Mouse (Mus musculus): ENCODE measurements at regions not wholly inside any gene's neighbourhood (a gene's known extent, or its start where the extent isn't known, plus 50 kb on each side); places are given as distances from the start of the nearest gene placed in this dataset.

GRCm38 (mm10) chr16:47798838-47799237, 484.7 kb upstream of the Dppa4 start:
- H3K4me1 ChIP-seq (replicated peaks; ENCODE audit: control insufficient read depth, insufficient read depth): no peaks in the 10 kb centered on the region
- H3K27me3 ChIP-seq (ENCODE audit: control insufficient read depth, insufficient read depth, low read length): no peaks in the 10 kb centered on the region
- DNase-seq (ENCODE audit: low spot score) (no peak), ATAC-seq (ENCODE audit: low FRiP score, low TSS enrichment) (no peak)
- WGBS: 86% methylated on average over 2 of the region's 2 CpGs
- TF ChIP-seq EP300 (optimal IDR thresholded peaks at IDR 0.05) (no peak), CTCF (IDR thresholded peaks at IDR 0.05; ENCODE audit: low read depth) (no peak)
- H3K4me3 ChIP-seq (ENCODE audit: low read depth, low read length): no peak overlapping the region
- H3K4me2 ChIP-seq (replicated peaks; ENCODE audit: low read depth): no peak overlapping the region
- no peaks in the 10 kb centered on the region for H3K9me3 ChIP-seq (ENCODE audit: control insufficient read depth, low read length)
- no peak overlapping the region for H3K27ac ChIP-seq (replicated peaks)
- H3K36me3 ChIP-seq (ENCODE audit: control insufficient read depth, insufficient read depth, low read length): no peaks in the 10 kb centered on the region
- no peak overlapping the region for H3K9ac ChIP-seq (ENCODE audit: low read length)

GRCm38 (mm10) chr16:47843169-47843568, 440.4 kb upstream of the Dppa4 start:
- 74% methylated on average over 3 of the region's 3 CpGs for WGBS
- DNase-seq (ENCODE audit: low spot score) (no peak), ATAC-seq (ENCODE audit: low FRiP score, low TSS enrichment) (no peak)
- Histone ChIP-seq H3K4me2 (replicated peaks; ENCODE audit: low read depth) (no peak overlapping the region), H3K27ac (replicated peaks) (no peak overlapping the region), H3K9ac (ENCODE audit: low read length) (no peak overlapping the region), H3K27me3 (ENCODE audit: control insufficient read depth, insufficient read depth, low read length) (no peaks in the 10 kb centered on the region), H3K36me3 (ENCODE audit: control insufficient read depth, insufficient read depth, low read length) (no peaks in the 10 kb centered on the region), H3K4me3 (ENCODE audit: low read depth, low read length) (no peak overlapping the region), H3K9me3 (ENCODE audit: control insufficient read depth, low read length) (no peaks in the 10 kb centered on the region), H3K4me1 (replicated peaks; ENCODE audit: control insufficient read depth, insufficient read depth) (no peaks in the 10 kb centered on the region)
- TF ChIP-seq EP300 (optimal IDR thresholded peaks at IDR 0.05): no peak

GRCm38 (mm10) chr16:47851631-47852030, 431.9 kb upstream of the Dppa4 start:
- DNase-seq (ENCODE audit: low spot score) (no peak), ATAC-seq (ENCODE audit: low FRiP score, low TSS enrichment) (no peak)
- Histone ChIP-seq H3K9ac (ENCODE audit: low read length) (no peak overlapping the region), H3K4me3 (ENCODE audit: low read depth, low read length) (no peak overlapping the region), H3K27me3 (ENCODE audit: control insufficient read depth, insufficient read depth, low read length) (no peaks in the 10 kb centered on the region), H3K9me3 (ENCODE audit: control insufficient read depth, low read length) (no peaks in the 10 kb centered on the region), H3K4me1 (replicated peaks; ENCODE audit: control insufficient read depth, insufficient read depth) (no peaks in the 10 kb centered on the region), H3K4me2 (replicated peaks; ENCODE audit: low read depth) (no peak overlapping the region), H3K27ac (replicated peaks) (no peak overlapping the region), H3K36me3 (ENCODE audit: control insufficient read depth, insufficient read depth, low read length) (no peaks in the 10 kb centered on the region)
- WGBS: 37% methylated on average over 1 of the region's 1 CpGs
- TF ChIP-seq CTCF (IDR thresholded peaks at IDR 0.05; ENCODE audit: low read depth): no peak
- TF ChIP-seq EP300 (optimal IDR thresholded peaks at IDR 0.05): no peak

GRCm38 (mm10) chr16:47859840-47860239, 423.7 kb upstream of the Dppa4 start:
- Histone ChIP-seq H3K36me3 (ENCODE audit: control insufficient read depth, insufficient read depth, low read length) (no peaks in the 10 kb centered on the region), H3K4me1 (replicated peaks; ENCODE audit: control insufficient read depth, insufficient read depth) (no peaks in the 10 kb centered on the region), H3K4me2 (replicated peaks; ENCODE audit: low read depth) (no peak overlapping the region), H3K4me3 (ENCODE audit: low read depth, low read length) (no peak overlapping the region), H3K9me3 (ENCODE audit: control insufficient read depth, low read length) (no peaks in the 10 kb centered on the region), H3K9ac (ENCODE audit: low read length) (no peak overlapping the region), H3K27ac (replicated peaks) (no peak overlapping the region), H3K27me3 (ENCODE audit: control insufficient read depth, insufficient read depth, low read length) (no peaks in the 10 kb centered on the region)
- no peak for TF ChIP-seq EP300 (optimal IDR thresholded peaks at IDR 0.05)
- WGBS: 84% methylated on average over 3 of the region's 3 CpGs
- no peak for DNase-seq (ENCODE audit: low spot score)
- ATAC-seq (ENCODE audit: low FRiP score, low TSS enrichment): no peak

- Histone ChIP-seq H3K4me2 (replicated peaks; ENCODE audit: low read depth) (no peak overlapping the region), H3K4me3 (ENCODE audit: low read depth, low read length) (no peak overlapping the region), H3K9ac (ENCODE audit: low read length) (no peak overlapping the region), H3K9me3 (ENCODE audit: control insufficient read depth, low read length) (no peaks in the 10 kb centered on the region), H3K27ac (replicated peaks) (no peak overlapping the region), H3K36me3 (ENCODE audit: control insufficient read depth, insufficient read depth, low read length) (no peaks in the 10 kb centered on the region), H3K27me3 (ENCODE audit: control insufficient read depth, insufficient read depth, low read length) (no peaks in the 10 kb centered on the region), H3K4me1 (replicated peaks; ENCODE audit: control insufficient read depth, insufficient read depth) (no peaks in the 10 kb centered on the region)
- no peak for ATAC-seq (ENCODE audit: low FRiP score, low TSS enrichment)
- WGBS: 47% methylated on average over 1 of the region's 1 CpGs
- TF ChIP-seq EP300 (optimal IDR thresholded peaks at IDR 0.05): no peak
- TF ChIP-seq CTCF (IDR thresholded peaks at IDR 0.05; ENCODE audit: low read depth): no peak
- no peak for DNase-seq (ENCODE audit: low spot score)
Observed at GRCm38 (mm10) chr16:47875258-47875657, 408.3 kb upstream of the Dppa4 start.

- no peaks in the 10 kb centered on the region for H3K36me3 ChIP-seq (ENCODE audit: control insufficient read depth, insufficient read depth, low read length)
- DNase-seq (ENCODE audit: low spot score): no peak
- no peak for ATAC-seq (ENCODE audit: low FRiP score, low TSS enrichment)
- 100% methylated on average over 1 of the region's 1 CpGs for WGBS
- no peaks in the 10 kb centered on the region for H3K4me1 ChIP-seq (replicated peaks; ENCODE audit: control insufficient read depth, insufficient read depth)
- no peak overlapping the region for H3K9ac ChIP-seq (ENCODE audit: low read length)
- no peak for TF ChIP-seq EP300 (optimal IDR thresholded peaks at IDR 0.05)
- TF ChIP-seq CTCF (IDR thresholded peaks at IDR 0.05; ENCODE audit: low read depth): peak; percentile 53
- no peaks in the 10 kb centered on the region for H3K27me3 ChIP-seq (ENCODE audit: control insufficient read depth, insufficient read depth, low read length)
- no peak overlapping the region for H3K27ac ChIP-seq (replicated peaks)
- no peaks in the 10 kb centered on the region for H3K9me3 ChIP-seq (ENCODE audit: control insufficient read depth, low read length)
- H3K4me3 ChIP-seq (ENCODE audit: low read depth, low read length): no peak overlapping the region
- no peak overlapping the region for H3K4me2 ChIP-seq (replicated peaks; ENCODE audit: low read depth)
Observed at GRCm38 (mm10) chr16:47883476-47883875, 400.1 kb upstream of the Dppa4 start.
